Mouse (Mus musculus): ENCODE measurements at regions not wholly inside any gene's neighbourhood (a gene's known extent, or its start where the extent isn't known, plus 50 kb on each side); places are given as distances from the start of the nearest gene placed in this dataset.
A peak's percentile ranks its signal among the peaks of the same experiment; 100 is the strongest.

GRCm38 (mm10) chr2:73991818-73992217 is 80.7 kb upstream of the Atp5g3 start:
- no peak for DNase-seq (ENCODE audit: low read depth, low spot score)

- DNase-seq (ENCODE audit: low read depth, low spot score) = no peak
Measured at GRCm38 (mm10) chr2:73987441-73988105, 76.4 kb upstream of the Atp5g3 start.

- DNase-seq (ENCODE audit: low read depth, low spot score) = no peak
Measured at GRCm38 (mm10) chr2:73985911-73986250, 74.8 kb upstream of the Atp5g3 start.

- no peak for DNase-seq (ENCODE audit: low read depth, low spot score)
Measured at GRCm38 (mm10) chr2:73985238-73985910, 74.2 kb upstream of the Atp5g3 start.

GRCm38 (mm10) chr2:73983166-73983565 is 72.0 kb upstream of the Atp5g3 start:
- no peak for DNase-seq (ENCODE audit: low read depth, low spot score)

- DNase-seq (ENCODE audit: low read depth, low spot score) = peak; percentile 9
Measured at GRCm38 (mm10) chr2:73978072-73978471, 66.9 kb upstream of the Atp5g3 start.

GRCm38 (mm10) chr2:73973774-73974173 is 62.6 kb upstream of the Atp5g3 start:
- no peak for DNase-seq (ENCODE audit: low read depth, low spot score)

- DNase-seq (ENCODE audit: low read depth, low spot score) = no peak
Measured at GRCm38 (mm10) chr2:73967618-73968017, 56.5 kb upstream of the Atp5g3 start.

- peak; percentile 38 for DNase-seq (ENCODE audit: low read depth, low spot score)
Measured at GRCm38 (mm10) chr2:73965595-73965994, 54.5 kb upstream of the Atp5g3 start.
